Mouse (Mus musculus) hindlimb bud, embryonic 11.5 days (tissue): Measurements from ENCODE around the gene Gla.
A peak's percentile ranks its signal among the peaks of the same experiment; 100 is the strongest.

Source experiments
- DNase-seq: peaks from one replicate; pipeline ENCODE4 v3.0.0-alpha.2; 2012; ENCODE audit warnings: low read depth, low spot score; ENCODE audit errors: extremely low spot score

Gene Gla

DNA sequence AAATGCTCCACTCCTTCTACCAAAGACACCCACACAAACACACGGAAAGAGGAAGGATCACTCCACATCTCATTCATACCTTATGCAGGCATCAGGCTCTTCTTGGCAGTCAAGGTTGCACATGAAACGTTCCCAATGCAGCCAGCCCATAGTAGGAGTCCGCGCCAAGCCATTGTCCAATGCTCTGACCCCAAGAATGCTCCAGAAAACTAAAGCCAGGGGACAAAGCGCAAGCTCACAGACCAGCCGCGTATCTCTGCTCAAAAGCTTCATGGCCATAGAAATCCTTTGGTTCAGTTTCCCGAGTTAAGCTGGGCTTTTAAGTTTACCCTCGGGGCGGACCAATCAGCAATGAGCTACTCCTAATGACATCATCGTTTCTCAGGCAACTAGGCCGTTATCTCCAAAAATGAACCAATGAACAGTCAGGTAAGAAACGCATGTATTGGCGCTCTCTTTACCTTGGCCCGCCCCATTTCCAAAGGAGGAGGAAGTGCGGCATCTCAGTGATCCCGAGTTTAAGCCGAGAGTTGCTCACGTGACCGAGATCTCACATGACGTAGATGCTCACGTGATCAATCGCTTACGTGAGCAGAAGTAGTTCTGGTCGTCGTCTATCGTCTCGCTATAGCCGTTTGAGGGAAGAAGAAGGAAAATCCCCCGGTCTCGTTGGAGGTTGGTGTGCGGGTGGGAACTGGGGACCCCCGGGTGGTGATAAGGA lies at the start of gene Gla, which contains the start of gene Hnrnph2:
Gla (minus strand) TSS at position 467 of the 721 bp plus-strand sequence.
Hnrnph2 (plus strand) TSS at position 521 of the 721 bp plus-strand sequence.
- peak; percentile 96 for DNase-seq

DNA sequence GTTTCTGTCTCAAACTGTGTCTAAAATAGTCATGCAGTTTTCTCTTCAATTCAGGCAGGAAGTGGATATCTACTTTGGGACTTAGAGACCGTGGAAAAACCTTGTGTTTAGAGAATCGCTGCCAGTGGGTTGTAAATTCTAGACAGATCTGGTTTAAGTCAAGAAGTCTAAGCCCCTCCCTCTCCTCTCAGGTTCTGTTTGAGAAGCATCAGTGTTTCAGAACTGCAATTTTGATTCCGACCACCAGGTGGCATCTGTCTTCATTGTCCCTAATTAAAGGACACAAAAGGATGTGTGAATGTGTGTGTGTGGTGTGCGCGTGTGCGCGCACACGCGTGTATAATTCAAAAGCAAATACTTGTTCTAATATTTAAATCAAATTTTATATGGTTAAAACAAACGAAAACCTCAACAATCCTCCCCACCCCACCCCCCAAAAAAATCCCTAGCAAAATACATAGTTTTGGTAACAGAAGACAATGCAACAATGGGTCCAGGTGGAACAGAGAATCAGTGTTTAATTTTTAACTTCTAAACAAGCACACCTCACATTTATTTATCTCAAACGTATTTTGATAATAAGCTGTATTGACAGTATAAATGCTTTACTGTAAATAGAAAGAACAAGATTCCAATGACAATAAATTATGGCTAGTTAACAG lies 47.2 kb upstream of the Gla start:
- DNase-seq = peak; percentile 81

DNA sequence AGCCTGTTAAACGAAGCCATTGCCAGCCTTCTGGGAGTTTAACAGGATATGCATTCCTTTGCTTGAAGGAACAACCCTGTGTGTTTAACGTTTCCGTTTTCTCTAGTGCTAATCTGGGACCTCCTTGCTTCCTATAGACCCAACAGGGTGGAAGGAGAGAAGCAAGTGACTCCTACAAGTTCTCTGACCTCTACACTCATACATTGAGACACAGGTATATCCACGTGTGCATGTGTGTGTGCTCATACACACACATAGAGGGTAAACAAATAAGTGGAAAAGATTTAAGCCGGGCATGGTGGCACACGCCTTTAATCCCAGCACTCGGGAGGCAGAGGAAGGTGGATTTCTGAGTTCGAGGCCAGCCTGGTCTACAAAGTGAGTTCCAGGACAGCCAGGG lies 46.5 kb upstream of the Gla start:
- DNase-seq = no peak

- no peak for DNase-seq
These were observed 45.4 kb upstream of the Gla start for GRCm38 (mm10) chrX:134646338-134646737.

- DNase-seq = no peak
These were observed 40.3 kb upstream of the Gla start for GRCm38 (mm10) chrX:134641000-134641760.

GRCm38 (mm10) chrX:134635860-134636259 lies 34.9 kb upstream of the Gla start:
- no peak for DNase-seq

DNA sequence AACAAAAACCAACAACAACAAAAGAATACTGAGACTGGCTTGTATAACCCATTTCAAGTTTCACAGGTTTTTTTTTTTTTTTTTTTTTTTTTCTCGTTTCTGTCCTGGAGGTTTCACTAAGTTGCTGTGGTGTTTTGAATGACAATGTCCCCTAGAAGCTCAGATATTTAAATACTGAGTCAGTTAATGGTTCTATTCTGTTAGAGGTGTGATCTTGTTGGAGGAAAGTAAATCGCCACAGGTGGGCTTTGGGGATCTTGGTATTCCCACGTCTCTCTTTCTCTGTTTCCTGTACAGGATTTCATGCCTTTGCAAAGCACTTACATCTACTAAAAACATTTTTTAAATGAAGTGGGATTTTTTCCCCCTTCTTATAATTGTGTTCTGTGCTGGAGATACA lies 34.2 kb upstream of the Gla start:
- DNase-seq = no peak

GRCm38 (mm10) chrX:134632710-134633109 lies 31.8 kb upstream of the Gla start:
- DNase-seq = no peak

GRCm38 (mm10) chrX:134628200-134628599 lies 27.3 kb upstream of the Gla start:
- DNase-seq = no peak

DNA sequence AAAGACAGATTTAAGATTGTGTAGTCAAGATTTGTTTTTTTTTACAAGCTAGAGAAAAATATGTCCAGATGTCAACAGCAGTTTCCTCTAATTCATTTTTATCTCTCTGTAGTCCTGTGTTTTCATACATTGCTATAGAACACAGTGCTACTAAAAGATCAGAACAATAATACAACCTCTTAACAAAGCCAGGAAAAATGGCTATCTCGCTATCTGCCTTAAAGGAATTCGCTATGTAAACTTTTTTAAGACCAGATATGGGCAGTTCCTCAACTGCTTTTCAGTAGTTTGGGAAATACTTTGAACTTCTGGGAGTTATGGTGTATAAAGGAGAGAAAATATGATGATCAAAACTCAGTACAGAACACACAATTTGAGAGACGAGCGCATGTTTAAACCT lies 22.4 kb upstream of the Gla start:
- no peak for DNase-seq

GRCm38 (mm10) chrX:134621685-134622084 lies 20.8 kb upstream of the Gla start:
- no peak for DNase-seq

- DNase-seq = no peak
These were observed 19.4 kb upstream of the Gla start for GRCm38 (mm10) chrX:134620254-134620865.

DNA sequence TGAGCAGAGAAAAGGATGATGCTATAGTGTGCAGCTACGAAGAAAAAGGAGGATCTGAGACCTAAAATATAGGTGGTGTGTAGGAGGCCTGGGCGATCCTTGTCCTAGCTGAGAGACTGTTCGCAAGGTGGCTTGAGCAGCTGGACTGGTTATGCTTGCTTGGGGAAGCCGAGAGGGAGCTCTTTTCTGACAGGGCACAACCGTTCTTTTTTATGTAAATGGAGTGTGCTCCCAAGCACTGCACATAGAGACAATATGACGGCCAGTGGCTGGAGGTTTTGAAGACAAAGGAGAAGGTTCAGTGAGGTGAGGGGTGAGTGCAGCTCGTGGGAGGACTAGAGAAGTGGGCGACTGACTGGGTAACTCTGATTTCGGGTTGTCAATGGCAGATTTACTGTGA lies 18.8 kb upstream of the Gla start:
- DNase-seq = no peak

DNA sequence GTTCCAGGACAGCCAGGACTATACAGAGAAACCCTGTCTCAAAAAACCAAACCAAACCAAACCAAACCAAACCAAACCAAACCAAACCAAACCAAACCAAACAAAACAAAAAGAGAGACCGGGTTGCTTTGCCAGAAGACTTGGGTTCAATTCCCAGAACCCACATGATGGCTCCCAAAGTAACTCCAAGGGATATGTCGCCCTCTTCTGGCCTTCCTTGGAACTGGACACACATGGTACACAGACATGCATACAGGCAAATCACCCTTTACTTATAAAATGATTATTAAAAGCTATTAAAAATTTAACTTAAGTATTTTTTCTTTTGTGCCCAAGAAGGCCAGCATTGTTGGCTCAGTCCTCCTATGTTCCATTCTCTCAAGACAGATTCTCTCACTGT lies 13.4 kb upstream of the Gla start:
- DNase-seq = no peak

- DNase-seq = no peak
These were observed 11.5 kb upstream of the Gla start for GRCm38 (mm10) chrX:134612285-134612959.

GRCm38 (mm10) chrX:134610984-134611383 lies 10.1 kb upstream of the Gla start:
- no peak for DNase-seq

GRCm38 (mm10) chrX:134609472-134609871 lies 8.5 kb upstream of the Gla start:
- no peak for DNase-seq

DNA sequence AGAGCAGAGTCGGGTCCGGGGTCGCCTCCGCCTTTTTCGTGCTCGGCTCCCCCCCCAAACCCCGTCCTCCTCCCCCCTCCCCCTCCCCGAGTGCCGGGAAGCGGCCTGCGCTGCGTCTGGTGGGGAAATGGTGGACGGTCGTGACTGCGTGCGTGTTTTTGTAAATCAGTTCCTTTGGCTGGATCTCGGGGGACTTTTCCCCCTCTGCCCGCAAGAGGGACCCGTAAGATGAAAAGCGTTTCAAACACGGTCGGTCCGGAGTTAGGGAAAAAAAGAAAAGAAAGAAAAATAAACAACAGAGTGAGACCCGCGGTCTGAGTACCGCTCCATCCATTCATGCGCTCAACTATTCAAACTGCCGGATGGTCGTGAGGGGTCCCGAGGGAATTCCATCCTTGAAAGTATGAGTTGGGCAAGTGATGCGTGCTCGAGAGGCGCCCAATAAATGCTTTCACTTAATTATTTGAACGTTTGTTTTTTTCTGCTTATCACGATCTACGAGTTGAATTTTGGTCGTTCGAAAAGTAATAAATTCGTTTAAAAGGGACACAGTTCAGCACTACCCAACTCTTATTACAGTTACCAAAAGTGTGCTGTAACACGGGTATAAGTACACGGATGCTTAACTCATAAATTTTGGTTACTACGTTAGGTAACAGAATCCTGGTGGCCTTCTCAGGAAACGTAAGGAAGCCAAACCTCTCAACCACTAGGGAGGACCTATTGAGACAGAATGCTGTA lies 625 bp upstream of the Gla start:
- no peak for DNase-seq

DNA sequence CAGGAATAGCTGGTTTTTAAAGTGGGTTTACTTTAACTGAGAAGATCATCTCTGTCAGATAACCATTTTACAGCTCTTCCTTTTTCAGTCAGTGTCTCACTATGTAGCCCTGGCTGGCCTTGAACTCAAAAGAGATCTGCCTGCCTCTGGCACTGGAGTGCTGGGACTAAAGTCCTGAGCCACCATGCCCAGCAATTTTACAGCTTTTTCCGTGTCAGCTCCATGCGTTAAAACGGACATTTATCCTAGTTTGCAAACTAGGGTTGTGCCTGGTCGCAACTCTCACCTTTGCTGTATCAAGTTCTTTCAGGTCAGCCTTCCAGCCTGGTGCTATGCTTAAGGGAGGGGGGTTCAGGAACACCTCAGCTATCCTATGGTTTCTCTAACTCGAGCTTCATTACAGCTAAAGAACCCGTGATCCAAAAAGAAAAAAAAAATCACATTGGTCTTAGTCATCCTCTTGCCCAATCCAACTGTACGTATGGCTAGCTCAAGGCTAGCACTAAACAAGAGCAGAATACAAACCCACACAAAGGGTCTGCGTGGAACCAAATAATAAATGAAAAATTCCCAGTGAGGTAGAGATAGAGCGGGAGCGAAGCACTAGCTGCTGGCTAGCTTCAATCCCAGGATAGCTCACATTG lies 881 bp downstream of the Gla start:
- DNase-seq = no peak

GRCm38 (mm10) chrX:134589836-134590235 lies 11.1 kb downstream of the Gla start:
- no peak for DNase-seq
